Mouse (Mus musculus) erythroblast, adult 5-6 weeks (primary cell): ENCODE measurements at regions not wholly inside any gene's neighbourhood (a gene's known extent, or its start where the extent isn't known, plus 50 kb on each side); places are given as distances from the start of the nearest gene placed in this dataset.

Source experiments
- ATAC-seq: replicated peaks from 2 replicates; pipeline ENCODE4 v1.8.0; 2016; ENCODE audit warnings: moderate number of reproducible peaks, mild to moderate bottlenecking, moderate TSS enrichment, inconsistent platforms; ENCODE audit not compliant: poor library complexity, low FRiP score, severe bottlenecking

DNA sequence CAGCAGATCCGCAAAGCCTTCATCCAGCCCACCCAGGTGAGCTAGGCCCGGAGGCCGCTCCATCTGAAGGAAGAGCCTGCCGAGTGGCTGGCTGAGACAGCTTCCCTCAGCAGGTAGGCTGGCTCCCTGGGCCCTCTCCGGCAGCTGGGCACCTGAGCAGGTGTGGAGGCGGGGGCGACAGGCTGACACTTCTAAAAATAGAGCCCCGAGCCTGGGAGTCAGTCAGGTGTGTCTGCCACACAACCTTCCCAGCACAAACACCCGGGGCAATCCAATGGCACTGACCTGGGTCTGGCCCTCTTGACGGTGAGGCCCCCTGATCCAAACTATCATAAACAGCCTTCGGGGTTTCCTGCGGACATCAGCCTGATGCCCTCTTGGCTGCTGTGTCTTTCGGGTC lies 58.5 kb downstream of the Zfp36l2 start:
- no peak for ATAC-seq

DNA sequence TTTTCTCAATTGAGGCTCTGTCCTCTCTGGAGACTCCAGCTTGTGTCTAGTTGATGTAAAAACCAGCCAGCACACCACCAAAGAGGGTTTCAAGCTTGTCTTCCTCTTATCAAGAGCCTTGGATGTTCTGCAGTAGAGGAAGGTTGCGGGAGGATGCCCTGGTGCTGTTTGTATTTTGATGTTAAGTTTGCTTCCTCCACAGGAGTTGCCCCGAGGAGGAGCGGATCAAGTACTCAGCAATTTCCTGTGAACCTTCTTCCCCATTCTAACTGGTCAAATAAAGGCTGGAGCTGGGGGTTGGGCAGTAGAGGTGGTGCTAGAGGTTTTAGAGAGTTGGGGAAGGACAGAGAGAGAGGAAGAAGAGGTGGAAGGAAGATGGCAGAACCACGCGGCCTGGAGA lies 59.5 kb downstream of the Zfp36l2 start:
- ATAC-seq: no peak

DNA sequence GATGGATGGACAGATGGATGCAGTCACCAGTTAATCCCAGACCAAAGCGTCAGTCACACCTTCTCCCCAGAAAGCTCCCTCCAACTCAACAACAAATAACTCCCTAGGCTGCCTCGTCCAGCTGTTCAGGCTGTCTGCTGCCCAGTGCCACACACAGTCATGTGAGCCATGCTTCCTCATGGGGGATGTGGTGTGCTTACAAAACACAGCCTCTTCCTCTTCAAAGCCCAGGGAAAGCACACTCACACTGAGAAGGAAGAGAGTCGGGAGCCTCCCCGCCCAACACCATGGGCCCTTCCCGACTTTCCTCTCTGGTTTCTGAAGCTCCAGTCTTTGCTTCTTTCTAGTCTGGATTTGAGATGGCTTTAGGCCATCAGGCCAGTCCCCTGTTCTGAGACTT lies 61.6 kb downstream of the Zfp36l2 start:
- no peak for ATAC-seq

DNA sequence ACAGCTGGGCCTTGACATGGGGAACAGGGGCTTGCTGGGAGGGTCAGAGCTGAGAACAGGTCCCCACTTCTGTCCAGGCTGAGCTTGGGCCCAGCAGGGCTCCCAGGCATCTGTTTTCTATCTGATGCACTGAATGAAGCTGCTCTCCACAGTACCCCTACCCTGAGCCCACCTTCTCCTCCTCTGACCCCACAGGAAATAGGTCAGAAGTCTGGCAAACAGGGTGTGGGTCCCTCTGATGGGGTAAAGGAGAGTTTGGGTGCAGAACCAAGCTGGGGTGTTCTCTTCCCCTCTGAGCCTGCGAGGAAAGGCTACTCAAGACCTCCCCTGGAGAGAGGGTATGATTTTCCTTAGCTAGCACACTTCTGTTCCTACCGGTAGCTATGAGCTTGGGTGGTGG lies 64.6 kb downstream of the Zfp36l2 start:
- ATAC-seq: no peak

DNA sequence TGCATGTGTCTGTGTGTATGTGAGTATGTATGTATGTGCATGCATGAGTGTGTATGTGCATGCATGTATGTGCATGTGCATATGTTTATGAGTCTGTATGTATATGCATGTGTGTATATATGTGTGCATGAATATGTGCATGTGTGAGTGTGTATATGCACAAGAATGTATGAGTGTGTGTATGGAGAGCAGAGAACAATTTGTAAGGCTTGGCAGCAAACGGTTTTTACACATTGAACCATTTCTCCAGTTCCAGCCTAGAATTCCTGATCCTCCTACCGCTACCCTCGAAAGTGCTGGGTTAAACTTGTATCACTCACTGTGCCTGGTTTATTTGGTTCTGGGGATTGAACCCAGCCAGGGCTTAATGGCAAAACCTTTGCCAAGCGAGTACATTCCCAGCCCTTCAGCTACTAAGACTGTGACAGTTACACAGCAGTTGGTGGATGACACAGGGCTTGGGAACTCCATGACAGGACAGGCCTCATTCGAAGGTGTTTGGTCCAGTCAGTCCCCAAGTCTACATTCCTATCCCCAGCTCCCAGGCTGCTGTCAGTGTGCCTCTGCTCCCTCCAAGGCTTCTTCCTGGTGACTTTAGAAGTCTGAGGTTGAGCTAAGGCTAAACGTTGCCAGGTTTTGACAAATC lies 65.1 kb downstream of the Zfp36l2 start:
- no peak for ATAC-seq

DNA sequence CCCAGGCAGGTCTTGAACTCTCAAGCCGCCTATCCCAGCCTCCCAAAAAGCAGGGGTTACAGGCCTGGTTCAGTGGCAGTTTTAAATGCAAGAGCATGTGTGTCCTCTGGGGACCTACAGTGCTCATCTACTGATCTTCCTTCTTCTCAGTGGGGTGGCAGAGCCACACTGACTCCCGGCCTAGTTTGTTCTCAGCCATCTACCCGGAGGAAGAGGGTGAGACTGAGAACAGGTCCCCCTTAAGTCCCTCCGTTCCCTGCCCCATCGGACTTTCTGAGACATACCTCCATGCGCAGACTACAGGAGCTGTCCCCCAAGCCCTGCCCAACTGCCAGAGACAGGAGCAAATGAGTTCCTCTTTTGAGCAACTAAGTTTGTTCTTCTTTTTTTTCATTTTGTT lies 66.5 kb downstream of the Zfp36l2 start:
- ATAC-seq: no peak

DNA sequence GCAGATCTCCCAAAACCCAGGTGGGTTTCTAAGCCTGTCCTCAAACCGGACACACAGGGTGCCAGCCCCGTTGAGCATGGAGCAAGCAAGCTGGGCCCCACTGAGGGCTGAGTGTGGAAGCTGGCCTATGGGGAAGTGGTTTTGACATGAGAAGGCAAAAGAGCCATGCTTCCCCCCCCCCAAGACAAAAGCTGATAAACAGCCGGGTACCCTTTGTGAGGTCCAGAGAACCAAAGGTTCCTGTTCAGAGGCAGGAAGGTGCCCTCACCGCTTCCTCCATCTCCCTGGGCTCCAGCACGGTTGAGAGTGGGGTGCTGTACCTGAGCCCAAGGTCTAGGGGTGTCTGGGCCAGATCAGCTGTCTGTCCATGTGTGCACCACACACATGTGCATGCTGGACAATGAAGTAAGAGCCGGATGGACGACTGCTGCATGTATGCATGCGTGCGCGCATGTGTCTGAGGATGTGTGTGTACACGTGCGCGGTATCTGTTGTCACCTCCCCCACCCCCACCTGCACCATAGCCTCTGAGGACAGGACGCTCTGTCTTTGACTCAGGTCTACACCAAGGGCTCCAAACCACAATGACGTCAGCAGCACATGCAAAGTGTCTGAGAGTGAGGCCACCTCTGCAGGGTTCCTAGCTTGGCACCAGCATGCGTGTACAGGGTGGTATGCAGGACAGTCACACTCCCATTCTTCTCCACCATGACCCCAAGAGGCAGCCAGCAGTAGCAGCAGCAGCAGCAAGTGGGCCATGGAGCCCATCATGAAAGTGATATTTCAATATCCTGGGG lies 68.3 kb downstream of the Zfp36l2 start:
- ATAC-seq: no peak

DNA sequence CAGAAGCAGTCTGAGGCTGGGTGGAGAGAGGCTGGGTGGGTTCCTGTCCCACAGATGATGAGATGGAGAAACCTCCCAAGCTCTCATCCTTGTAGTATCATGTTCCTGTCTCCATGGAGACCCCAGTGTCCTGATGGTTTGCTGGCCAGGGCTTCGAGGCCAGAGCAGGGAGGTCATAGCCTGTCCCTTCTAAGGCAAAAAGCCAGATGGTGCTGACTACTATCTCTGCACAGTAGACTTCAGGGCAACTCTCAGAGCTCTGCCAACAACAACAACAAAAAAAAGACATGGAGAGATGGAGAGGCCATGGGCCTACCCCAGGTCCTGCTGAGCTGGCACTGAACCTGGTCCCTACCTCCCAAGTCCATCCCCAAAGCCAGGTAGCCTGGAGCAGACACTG lies 69.0 kb downstream of the Zfp36l2 start:
- ATAC-seq: no peak

DNA sequence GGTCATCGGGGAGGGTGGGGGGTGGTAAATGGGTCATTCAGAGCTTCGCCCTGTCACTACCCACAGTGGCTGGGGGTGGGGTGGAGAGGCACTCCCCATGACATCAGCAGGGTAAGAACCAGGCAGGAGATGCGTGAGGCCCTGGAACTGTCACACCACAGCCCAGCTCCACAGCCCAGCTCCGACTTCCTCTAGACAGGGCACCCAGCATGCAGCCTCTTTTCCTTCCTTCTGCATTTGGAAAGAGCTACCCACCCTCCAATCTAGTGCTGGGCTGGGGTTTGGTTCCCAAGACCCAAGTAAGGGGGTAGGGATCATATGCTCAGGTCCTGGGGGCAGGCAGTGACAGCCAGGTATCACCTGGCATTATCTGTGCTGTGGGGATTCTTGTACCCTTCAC lies 69.5 kb downstream of the Zfp36l2 start:
- no peak for ATAC-seq

DNA sequence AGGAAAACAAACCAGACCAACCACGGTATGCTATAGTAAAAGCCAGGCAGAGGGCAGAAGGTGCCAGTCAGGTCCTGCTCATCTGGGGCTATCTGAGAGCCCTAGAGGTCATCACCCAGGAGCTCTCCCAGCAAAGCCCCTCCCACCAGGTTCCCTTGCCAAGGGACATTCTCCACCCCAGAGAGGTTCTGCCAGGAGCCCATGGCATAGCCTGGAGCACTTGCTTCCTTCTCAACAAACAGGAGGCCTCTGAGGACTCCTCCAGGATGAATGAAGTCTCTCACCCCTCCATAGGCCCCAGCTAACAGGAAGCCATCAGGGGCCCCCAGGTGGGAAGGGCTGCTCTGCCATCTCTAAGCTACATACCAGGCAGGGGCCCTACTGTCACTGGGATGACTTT lies 70.0 kb downstream of the Zfp36l2 start:
- ATAC-seq: no peak

DNA sequence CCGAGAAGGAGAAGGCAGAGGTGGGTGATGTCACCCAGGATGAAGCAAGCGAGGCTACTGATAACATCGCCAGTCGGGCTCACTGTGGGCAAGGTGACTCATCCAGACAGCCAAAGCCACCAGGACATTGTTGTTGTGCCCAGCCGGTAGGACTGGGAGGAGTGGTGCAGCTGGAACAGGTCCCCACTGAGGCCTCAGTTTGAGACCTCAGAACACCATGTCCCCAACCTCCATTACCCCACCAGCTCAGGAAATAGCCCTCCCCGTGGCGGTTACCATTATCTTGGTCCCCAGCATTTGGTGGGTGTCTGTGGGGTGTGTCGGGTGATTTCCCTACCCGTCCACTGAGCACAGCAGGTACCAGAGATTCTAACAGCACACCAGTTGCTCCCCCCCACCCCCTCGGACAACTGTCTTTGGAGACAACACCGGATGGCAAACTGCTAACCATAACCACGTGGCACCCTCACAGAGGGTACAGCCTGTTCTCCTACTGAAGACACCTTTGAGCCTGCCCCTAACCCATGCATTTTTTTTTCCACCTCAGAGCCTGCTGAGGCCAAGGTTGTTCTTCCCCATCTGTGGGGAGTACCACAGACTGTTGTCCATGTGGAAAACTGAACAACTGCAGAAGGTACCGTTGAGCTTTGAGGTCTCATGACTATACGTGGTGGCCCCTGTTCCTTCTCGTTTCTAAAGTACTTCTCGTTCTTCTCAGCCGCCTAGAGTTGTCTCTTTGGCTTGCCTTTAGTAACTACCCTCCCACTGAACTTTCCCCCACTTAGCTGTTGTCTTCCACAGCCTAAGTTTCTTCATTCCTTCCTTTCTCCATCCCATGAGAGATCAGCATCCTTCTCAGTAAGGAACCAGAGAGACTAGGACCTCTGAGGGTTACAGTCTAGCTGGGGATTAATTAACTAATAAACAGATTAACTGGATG lies 71.1 kb downstream of the Zfp36l2 start:
- ATAC-seq: no peak

DNA sequence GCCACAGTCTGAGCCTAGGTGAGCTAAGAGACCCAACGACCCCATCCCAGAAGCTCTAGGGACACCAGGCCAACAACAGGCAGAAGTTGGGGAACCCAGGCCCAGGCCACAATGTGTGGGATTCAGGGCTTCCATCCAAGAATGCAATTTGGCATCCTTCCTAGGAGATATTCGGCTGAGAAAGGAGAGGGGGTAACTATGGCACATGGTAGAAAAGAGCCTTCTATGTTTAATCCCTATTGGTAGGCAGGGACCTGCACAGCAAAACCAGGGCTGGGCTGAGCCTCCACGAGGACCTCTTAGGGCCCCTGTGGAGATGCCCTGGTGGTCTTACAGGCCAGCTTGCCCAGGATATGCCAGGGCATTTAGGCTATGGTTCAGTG lies 71.8 kb downstream of the Zfp36l2 start:
- no peak for ATAC-seq

DNA sequence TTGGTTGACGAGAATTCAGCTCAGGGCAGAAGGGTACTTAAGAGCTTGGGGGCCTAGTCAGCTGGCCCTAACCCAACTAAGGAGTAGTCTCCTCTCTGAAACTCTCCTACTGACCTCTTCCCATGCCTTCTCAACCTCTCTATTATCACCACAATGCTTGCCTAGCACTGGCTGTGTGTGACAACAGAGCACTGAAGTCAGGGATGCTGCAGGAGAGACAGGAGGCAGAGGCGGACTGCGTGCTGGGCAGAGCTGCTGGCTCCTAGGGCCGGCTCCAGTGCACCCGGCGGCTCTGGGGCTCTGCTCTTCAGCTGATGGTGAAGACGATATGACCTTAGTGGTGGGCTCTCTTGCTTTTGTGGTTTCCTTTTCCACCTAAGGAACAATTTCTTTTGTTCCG lies 72.6 kb downstream of the Zfp36l2 start:
- ATAC-seq: no peak

DNA sequence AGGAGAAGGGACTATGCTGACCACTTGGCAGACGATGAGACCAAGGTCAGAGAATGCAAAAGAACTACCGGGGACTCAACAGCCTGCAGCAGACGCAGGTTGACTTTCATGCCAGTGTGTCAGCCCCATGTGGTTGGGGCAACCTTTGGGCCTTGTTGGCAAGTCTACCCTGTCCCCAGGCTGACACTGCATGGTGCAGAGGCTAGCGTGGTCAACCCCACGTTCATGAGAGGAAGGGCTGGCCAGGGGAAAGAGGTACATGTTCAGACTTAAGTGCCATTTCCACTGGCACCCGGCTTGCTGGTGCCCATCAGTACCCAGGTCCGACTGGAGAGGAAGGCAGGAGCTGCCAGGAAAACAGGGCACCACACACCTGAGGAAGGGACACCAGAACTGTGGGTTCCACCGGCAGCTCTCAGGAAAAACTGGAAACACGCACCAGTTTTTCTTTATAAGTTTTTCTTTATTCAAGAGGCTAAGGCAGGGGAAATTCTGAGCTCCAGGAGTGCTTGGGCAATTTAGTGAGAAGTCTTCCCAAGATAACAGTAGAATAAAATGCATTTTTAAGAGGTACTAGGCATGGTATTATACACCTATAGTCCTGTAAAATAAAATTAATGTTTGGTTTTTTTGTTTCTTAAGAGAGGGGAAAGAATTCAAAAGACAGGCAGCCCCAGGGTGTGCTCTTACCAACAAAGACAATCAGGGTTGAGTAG lies 73.3 kb downstream of the Zfp36l2 start:
- no peak for ATAC-seq

DNA sequence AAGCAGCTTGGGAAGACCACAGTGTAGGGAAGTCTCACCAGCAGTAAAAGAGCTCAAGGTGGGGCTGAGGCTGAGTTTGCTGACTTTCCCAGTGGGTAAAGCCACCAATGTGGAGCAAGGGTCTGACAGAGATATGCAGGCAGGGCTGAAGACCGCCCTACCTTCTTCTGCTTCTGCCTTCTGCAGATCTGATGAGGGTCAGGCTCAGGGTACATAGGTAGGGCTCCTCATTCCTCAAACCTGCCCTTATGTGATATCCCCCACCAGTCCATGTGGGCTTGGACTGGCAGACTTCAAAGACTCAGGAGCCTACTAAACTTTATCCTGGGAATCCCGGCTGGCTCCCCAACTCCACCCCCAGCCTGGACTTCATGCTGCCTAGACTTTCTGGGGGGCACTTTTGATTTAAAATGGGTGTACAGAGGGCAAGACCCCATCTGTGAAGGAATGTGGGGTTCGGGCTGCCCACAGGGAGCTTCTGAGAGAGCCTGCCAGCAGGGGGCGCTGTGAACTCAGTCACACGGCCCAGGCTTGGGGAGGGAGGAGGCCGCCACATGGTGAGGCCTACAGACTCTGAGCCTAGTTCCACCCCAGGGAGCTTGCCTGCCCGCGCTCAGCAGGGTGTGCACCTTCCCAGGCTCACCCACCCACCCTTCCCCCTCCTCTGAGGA lies 74.0 kb downstream of the Zfp36l2 start:
- ATAC-seq: peak; percentile 79

DNA sequence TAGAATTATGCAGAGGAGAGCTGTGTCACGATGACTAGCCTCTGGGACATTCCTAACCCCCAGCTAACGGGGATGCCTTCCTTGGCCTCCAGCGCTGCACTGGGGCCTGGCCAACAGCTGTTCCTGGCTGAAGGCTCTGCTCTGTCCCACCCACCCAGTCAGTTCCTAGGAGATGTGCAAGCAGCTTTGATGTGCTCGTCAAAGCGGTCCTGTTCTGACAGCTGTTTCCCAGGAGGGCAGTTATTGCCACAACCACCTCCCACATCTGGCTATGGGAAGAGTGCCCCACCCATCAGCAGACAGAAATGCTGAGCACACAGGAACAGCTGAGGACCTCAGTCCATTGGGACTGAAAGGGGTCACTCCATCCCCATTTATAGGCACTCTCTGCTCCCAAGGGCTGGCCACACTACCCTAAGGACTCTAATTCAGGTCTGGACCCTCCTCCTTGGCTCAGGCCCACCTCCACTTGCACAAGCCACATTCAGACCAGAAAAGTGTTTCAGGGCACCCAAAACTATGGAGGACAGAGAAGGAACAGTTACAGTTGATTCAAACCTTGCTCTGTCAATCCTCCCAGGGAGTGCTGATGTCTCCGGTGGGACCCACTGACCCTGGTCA lies 75.2 kb downstream of the Zfp36l2 start:
- no peak for ATAC-seq

DNA sequence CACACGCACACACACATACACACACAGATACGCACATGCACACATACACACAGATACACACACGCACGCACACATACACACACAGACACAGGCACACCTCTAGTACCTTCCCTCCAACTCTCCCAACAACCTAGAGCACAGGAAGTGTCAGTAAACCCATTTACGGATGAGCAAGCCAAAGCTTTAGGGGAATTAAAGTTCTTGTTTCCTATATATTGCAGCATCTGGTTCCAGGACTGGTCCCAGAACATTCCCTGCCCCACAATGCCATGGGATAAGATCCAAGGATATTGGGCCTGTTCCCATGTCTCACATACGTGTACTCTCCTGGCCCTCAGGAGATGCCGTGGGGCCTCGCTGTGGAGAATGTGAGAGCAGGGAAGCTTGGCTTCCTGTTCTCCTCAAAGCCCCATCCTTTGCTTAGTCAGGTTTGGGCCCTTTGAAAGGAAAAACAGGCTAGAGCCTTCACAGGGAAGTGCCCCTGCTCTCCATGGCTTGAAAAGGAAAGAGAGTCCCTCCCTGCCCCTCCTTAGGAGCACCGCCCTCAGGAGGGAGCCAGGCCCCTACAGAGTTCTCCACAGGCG lies 75.9 kb downstream of the Zfp36l2 start:
- ATAC-seq: no peak

DNA sequence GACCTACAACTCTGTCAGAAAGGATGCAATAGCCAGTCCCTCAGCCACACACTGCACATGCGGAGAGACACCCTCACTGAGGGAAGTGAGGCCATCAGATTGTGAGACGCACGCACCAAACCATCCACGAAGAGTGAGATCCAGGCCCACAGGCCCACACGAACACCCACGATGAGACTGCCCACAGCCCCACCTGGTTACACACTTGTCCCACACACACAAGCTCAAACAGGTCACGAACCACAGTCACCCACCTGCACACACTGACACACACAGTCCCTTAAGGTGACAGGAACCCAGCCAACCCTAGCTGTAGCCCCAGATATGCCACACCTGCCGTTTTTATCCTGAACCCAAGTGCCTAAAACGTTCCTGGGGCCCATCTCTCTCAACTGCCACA lies 76.8 kb downstream of the Zfp36l2 start:
- ATAC-seq: no peak
